Mouse (Mus musculus): ENCODE results near the gene Anapc15. TPM values are rescaled to one million over a fixed set of nuclear protein-coding genes. Genes with fewer than 3 reads are reported as not detected.
A peak's percentile ranks its signal among the peaks of the same experiment; 100 is the strongest.
"Not testable (repeated sequence)": the region's sequence is repeated elsewhere in the genome, so short reads cannot be mapped to it uniquely, and the experiment has no call there.

Gene Anapc15
- total RNA-seq, 2 experiments from 2014 or later = 23.7 to 27.7 TPM

GRCm38 (mm10) chr7:101884160-101884559 is 20.6 kb downstream of the Anapc15 start:
- intact Hi-C loops (cut with DNase I; ENCODE audit: low total_unique reads) = no loop called here
- no peak for DNase-seq

- no peak for DNase-seq
- intact Hi-C loops (cut with DNase I; ENCODE audit: low total_unique reads) = no loop called here
Observed at GRCm38 (mm10) chr7:101886274-101886673, 22.8 kb downstream of the Anapc15 start.

GRCm38 (mm10) chr7:101888460-101888859 is 24.9 kb downstream of the Anapc15 start:
- DNase-seq = no peak

GRCm38 (mm10) chr7:101895695-101896094 is 32.2 kb downstream of the Anapc15 start:
- intact Hi-C loops (cut with DNase I; ENCODE audit: low total_unique reads) = loop anchor here (10.0 kb wide), 1 partner anchor 221 kb away; no protein-coding TSS in a partner anchor

More at GRCm38 (mm10) chr7:101888460-101888859, 24.9 kb downstream of the Anapc15 start:
- intact Hi-C loops (cut with DNase I; ENCODE audit: low total_unique reads) = no loop called here

GRCm38 (mm10) chr7:101896104-101897066 is 32.9 kb downstream of the Anapc15 start:
- intact Hi-C loops (cut with DNase I; ENCODE audit: low total_unique reads) = loop anchor here (10.0 kb wide), 1 partner anchor 222 kb away; no protein-coding TSS in a partner anchor
- DNase-seq = peak; percentile 97

More at GRCm38 (mm10) chr7:101895695-101896094, 32.2 kb downstream of the Anapc15 start:
- no peak for DNase-seq

- intact Hi-C loops (cut with DNase I; ENCODE audit: low total_unique reads) = no loop called here
- DNase-seq = no peak
Observed at GRCm38 (mm10) chr7:101900331-101901097, 37.0 kb downstream of the Anapc15 start.

- intact Hi-C loops (cut with DNase I; ENCODE audit: low total_unique reads) = no loop called here
Observed at GRCm38 (mm10) chr7:101901969-101902368, 38.5 kb downstream of the Anapc15 start.

GRCm38 (mm10) chr7:101902846-101903245 is 39.3 kb downstream of the Anapc15 start:
- DNase-seq = no peak
- intact Hi-C loops (cut with DNase I; ENCODE audit: low total_unique reads) = no loop called here

More at GRCm38 (mm10) chr7:101901969-101902368, 38.5 kb downstream of the Anapc15 start:
- DNase-seq = no peak

- intact Hi-C loops (cut with DNase I; ENCODE audit: low total_unique reads) = no loop called here
- DNase-seq = peak; percentile 100
Observed at GRCm38 (mm10) chr7:101905561-101906286, 42.2 kb downstream of the Anapc15 start, which contains the start of gene Lamtor1. TSS of gene Lamtor1 (plus strand) at chr7:101905904.

- DNase-seq = no peak
- intact Hi-C loops (cut with DNase I; ENCODE audit: low total_unique reads) = no loop called here
Observed at GRCm38 (mm10) chr7:101906287-101906681, 42.8 kb downstream of the Anapc15 start, which contains the start of gene Tomt. TSS of gene Tomt (minus strand) at chr7:101906359.

- intact Hi-C loops (cut with DNase I; ENCODE audit: low total_unique reads) = no loop called here
- no peak for DNase-seq
Observed at GRCm38 (mm10) chr7:101906696-101907095, 43.2 kb downstream of the Anapc15 start.

- intact Hi-C loops (cut with DNase I; ENCODE audit: low total_unique reads) = no loop called here
- DNase-seq = peak; percentile 61
Observed at GRCm38 (mm10) chr7:101908367-101908766, 44.9 kb downstream of the Anapc15 start.

- peak; percentile 53 for DNase-seq
- intact Hi-C loops (cut with DNase I; ENCODE audit: low total_unique reads) = no loop called here
Observed at GRCm38 (mm10) chr7:101910138-101910537, 46.6 kb downstream of the Anapc15 start.

- intact Hi-C loops (cut with DNase I; ENCODE audit: low total_unique reads) = no loop called here
- DNase-seq = no peak
Observed at GRCm38 (mm10) chr7:101911982-101912381, 48.5 kb downstream of the Anapc15 start.

- peak; percentile 59 for DNase-seq
- intact Hi-C loops (cut with DNase I; ENCODE audit: low total_unique reads) = loop anchor here (5.0 kb wide), 1 partner anchor 159 kb away; no protein-coding TSS in a partner anchor
Observed at GRCm38 (mm10) chr7:101918071-101918470, 54.6 kb downstream of the Anapc15 start.

GRCm38 (mm10) chr7:101925892-101926291 is 62.4 kb downstream of the Anapc15 start:
- DNase-seq; intact Hi-C loops (cut with DNase I; ENCODE audit: low total_unique reads): not testable (repeated sequence)

GRCm38 (mm10) chr7:101928093-101928492 is 64.6 kb downstream of the Anapc15 start:
- no peak for DNase-seq
- intact Hi-C loops (cut with DNase I; ENCODE audit: low total_unique reads) = no loop called here

GRCm38 (mm10) chr7:101932551-101932950 is 69.0 kb downstream of the Anapc15 start:
- intact Hi-C loops (cut with DNase I; ENCODE audit: low total_unique reads) = no loop called here
- no peak for DNase-seq

GRCm38 (mm10) chr7:101933300-101933699 is 69.8 kb downstream of the Anapc15 start:
- intact Hi-C loops (cut with DNase I; ENCODE audit: low total_unique reads) = no loop called here
- DNase-seq = no peak

All from gastrocnemius, postnatal 14 days (tissue).